Mouse (Mus musculus) stomach, embryonic 14.5 days (tissue): ENCODE measurements at regions not wholly inside any gene's neighbourhood (a gene's known extent, or its start where the extent isn't known, plus 50 kb on each side); places are given as distances from the start of the nearest gene placed in this dataset.

Experiments
- ATAC-seq: fragments of 200-750 bp; cut with Nextera tagmentation; 2 replicates; pipeline ENCODE4 v1.8.0; 2017; ENCODE audit warnings: low read depth, moderate TSS enrichment; ENCODE audit not compliant: insufficient number of reproducible peaks, insufficient read depth, low FRiP score
- H3K27ac ChIP-seq: fragments of 300-500 bp; sonication (generic); 2 replicates; pipeline ENCODE4 v1.5.1; 2014; ENCODE audit warnings: mild to moderate bottlenecking, low read length, moderate library complexity, mixed read lengths
- H3K27me3 ChIP-seq: fragments of 300-500 bp; sonication (generic); 2 replicates; pipeline ENCODE4 v1.6.1; 2014; ENCODE audit warnings: low read length, control low read depth, mixed read lengths; ENCODE audit not compliant: control insufficient read depth, insufficient read depth
- H3K36me3 ChIP-seq: fragments of 300-500 bp; sonication (generic); 2 replicates; pipeline ENCODE4 v1.6.1; 2014; ENCODE audit warnings: mild to moderate bottlenecking, control low read depth, low read length, moderate library complexity, mixed read lengths; ENCODE audit not compliant: control insufficient read depth, insufficient read depth
- H3K4me1 ChIP-seq: fragments of 300-500 bp; sonication (generic); 2 replicates; pipeline ENCODE4 v1.6.1; 2014; ENCODE audit warnings: low read length, control low read depth, mixed read lengths; ENCODE audit not compliant: control insufficient read depth, insufficient read depth
- H3K4me2 ChIP-seq: fragments of 300-500 bp; sonication (generic); replicated peaks from 2 replicates; pipeline ENCODE4 v1.6.1; 2014; ENCODE audit warnings: low read depth, low read length, control low read depth
- H3K4me3 ChIP-seq: fragments of 300-500 bp; sonication (generic); 2 replicates; pipeline ENCODE4 v1.5.1; 2014; ENCODE audit warnings: low read depth, low read length, control low read depth
- H3K9ac ChIP-seq: fragments of 300-500 bp; sonication (generic); replicated peaks from 2 replicates; pipeline ENCODE4 v1.6.1; 2014; ENCODE audit warnings: low read depth, mild to moderate bottlenecking, control low read depth, low read length, moderate library complexity, mixed read lengths
- H3K9me3 ChIP-seq: fragments of 300-500 bp; sonication (generic); 2 replicates; pipeline ENCODE4 v1.6.1; 2016; ENCODE audit warnings: low read depth, low read length, control low read depth; ENCODE audit not compliant: control insufficient read depth
- WGBS: fragments of 180-500 bp; shearing (Covaris S2); extraction: QIAGEN DNeasy Blood & Tissue Kit; methylation state at CpG from one replicate; pipeline ENCODE4 v1.1.7; 2014; 5-methylcytosine and 5-hydroxymethylcytosine counted together

DNA sequence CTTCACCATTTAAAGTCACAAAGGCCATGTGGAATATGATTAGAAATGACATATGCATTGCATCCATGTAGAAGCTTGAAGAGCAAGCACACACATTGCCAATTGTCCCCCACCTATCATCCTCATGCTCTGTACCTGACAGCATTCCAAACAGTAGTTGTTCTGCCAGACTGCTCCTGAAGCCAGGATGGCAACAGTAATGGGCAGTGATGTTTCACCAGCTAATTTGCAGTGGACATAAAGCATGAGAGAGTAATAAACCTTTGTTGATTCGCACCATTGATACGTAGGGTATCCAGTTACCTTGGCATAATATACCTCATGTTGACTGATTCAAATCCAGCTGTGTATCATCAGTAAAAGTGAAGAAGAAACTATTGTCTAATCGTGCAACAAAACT lies 606.5 kb upstream of the Celf2 start:
- Histone ChIP-seq H3K4me1 (no peaks in the 10 kb centered on the region), H3K9ac (no peak overlapping the region), H3K36me3 (no peaks in the 10 kb centered on the region), H3K9me3 (no peaks in the 10 kb centered on the region), H3K27me3 (no peaks in the 10 kb centered on the region), H3K4me2 (no peak overlapping the region), H3K27ac (no peak overlapping the region), H3K4me3 (no peak overlapping the region)
- no peak for ATAC-seq
- WGBS = 85% methylated on average over 3 of the region's 3 CpGs

DNA sequence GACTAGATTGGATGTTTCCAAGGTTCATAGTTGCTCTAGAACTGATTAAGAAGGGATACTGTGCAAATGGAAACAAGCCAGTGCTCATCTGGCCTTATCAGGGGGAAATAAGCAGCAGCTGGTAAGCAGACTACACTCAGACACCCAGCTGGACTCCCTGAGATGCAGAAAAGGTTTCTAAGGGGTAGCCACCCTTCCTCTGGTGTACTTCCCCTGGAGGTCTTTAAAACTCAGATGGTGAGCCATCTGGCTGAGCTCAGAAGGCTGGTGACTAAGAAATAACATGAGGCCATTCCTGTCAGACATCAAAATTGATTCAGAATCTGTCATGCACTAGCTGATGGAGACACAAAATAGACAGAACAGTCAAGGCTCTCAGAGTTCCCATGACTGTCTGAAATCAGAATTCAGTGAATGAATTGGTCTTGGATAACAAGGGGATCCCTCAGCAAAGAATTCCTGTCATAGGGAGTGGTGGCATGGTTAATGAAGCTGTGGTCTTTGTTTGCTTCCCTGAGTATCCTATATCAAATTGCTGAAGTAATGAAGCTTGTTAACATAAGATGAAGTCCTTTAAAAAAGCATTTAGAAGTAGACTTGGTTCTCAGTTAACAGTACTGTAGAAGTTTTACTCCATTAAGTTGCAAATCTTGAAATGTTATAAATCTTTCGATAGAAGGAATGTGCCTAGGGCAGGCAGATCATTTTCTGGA lies 603.2 kb upstream of the Celf2 start:
- WGBS = 68% methylated on average over 1 of the region's 1 CpGs
- H3K27ac ChIP-seq = no peak overlapping the region
- no peaks in the 10 kb centered on the region for H3K27me3 ChIP-seq
- no peak for ATAC-seq
- no peak overlapping the region for H3K4me3 ChIP-seq
- no peaks in the 10 kb centered on the region for H3K9me3 ChIP-seq
- H3K9ac ChIP-seq = no peak overlapping the region
- no peaks in the 10 kb centered on the region for H3K4me1 ChIP-seq
- H3K4me2 ChIP-seq = no peak overlapping the region
- no peaks in the 10 kb centered on the region for H3K36me3 ChIP-seq

DNA sequence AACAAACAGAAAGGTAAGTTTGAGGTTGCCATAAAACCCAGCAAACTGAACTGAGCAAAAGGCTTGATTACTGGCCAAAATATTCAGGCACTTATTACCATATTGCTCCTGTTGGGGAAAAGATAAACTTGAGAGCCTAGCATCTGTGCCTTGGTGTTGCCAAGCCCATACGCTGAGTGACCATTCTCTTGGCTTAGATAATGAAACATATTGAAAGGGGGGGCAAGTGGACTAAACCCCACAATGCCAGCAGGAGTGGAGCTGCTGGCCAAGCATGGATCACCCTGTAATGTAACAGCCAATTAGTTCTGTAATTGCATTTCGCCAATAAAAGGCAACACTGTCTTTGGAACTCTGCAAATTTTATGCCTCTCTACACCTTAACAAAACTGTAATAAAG lies 584.8 kb upstream of the Celf2 start:
- Histone ChIP-seq H3K4me2 (no peak overlapping the region), H3K9me3 (no peaks in the 10 kb centered on the region), H3K27me3 (no peaks in the 10 kb centered on the region), H3K9ac (no peak overlapping the region), H3K36me3 (no peaks in the 10 kb centered on the region), H3K4me1 (no peaks in the 10 kb centered on the region), H3K27ac (no peak overlapping the region), H3K4me3 (no peak overlapping the region)
- ATAC-seq = no peak
- WGBS = 92% methylated on average over 2 of the region's 2 CpGs

DNA sequence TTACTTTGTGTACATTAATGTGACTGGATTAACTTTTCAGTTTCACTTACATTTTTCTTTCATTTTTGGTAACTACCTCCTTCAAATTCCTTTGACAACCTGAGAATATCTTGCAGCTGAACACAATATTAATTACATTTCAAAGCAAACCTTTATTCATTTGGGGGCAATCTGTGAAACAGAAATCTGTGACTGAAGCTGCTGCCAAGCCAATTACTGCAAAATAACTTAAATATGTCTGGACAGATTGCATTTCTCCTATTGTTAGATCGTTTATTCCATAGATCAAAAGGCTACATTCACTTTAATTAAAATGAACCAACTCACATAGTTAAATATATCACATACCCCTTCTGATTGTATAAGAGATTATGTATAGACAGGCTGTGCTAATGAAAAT lies 558.5 kb upstream of the Celf2 start:
- Histone ChIP-seq H3K27ac (no peak overlapping the region), H3K27me3 (no peaks in the 10 kb centered on the region), H3K36me3 (no peaks in the 10 kb centered on the region), H3K4me3 (no peak overlapping the region), H3K4me2 (no peak overlapping the region), H3K4me1 (no peaks in the 10 kb centered on the region), H3K9ac (no peak overlapping the region), H3K9me3 (no peaks in the 10 kb centered on the region)
- ATAC-seq = no peak
- WGBS = 59% methylated on average over 1 of the region's 1 CpGs

DNA sequence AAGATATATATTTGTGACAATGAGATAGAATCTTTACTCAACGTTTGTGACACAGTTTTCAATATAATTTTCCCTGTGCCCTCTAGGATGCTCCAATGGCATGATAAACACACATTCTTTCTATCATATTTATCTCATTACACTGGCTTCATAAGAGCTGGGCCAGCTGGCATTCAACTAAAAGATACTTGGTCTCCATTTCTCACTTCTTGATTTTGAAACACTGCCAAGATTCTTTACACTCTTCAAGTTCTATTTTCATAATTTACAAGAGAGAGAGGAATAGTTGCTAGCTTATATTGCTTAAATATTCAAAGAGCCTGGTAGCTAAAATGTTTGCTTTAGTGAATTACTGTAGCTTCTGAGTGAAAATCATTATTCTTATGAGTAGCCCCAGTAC lies 552.3 kb upstream of the Celf2 start:
- H3K27ac ChIP-seq = no peak overlapping the region

DNA sequence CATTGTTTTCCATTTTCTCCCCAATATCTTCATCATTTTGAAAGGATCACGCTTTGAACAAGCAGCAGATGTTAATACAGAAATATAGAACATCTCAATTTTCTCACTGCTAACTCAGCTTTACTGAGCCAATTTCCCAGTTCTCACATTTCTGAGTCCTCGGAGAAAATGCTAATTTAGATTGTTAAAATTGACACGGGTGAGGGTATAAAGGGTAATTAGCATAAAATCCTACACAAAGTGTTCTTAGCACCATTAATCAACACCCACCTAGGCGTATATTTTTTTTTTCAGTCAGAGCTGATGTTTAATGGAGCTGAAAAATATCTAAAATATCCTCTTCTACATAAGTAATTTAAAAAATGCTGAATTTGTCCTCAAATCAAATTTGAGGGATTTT lies 519.8 kb upstream of the Celf2 start:
- H3K9me3 ChIP-seq = no peaks in the 10 kb centered on the region
- no peaks in the 10 kb centered on the region for H3K27me3 ChIP-seq
- no peak for ATAC-seq
- WGBS = 79% methylated on average over 4 of the region's 4 CpGs
- no peaks in the 10 kb centered on the region for H3K36me3 ChIP-seq
- H3K4me1 ChIP-seq = no peaks in the 10 kb centered on the region
- H3K4me3 ChIP-seq = no peak overlapping the region
- H3K4me2 ChIP-seq = no peak overlapping the region
- H3K9ac ChIP-seq = no peak overlapping the region
- no peak overlapping the region for H3K27ac ChIP-seq

More for the DNA sequence above, 552.3 kb upstream of the Celf2 start:
- H3K4me2 ChIP-seq = no peak overlapping the region
- no peak overlapping the region for H3K4me3 ChIP-seq
- no peaks in the 10 kb centered on the region for H3K27me3 ChIP-seq
- H3K9me3 ChIP-seq = no peaks in the 10 kb centered on the region
- ATAC-seq = no peak
- 44% methylated on average over 1 of the region's 1 CpGs for WGBS
- no peak overlapping the region for H3K9ac ChIP-seq
- no peaks in the 10 kb centered on the region for H3K36me3 ChIP-seq
- no peaks in the 10 kb centered on the region for H3K4me1 ChIP-seq

DNA sequence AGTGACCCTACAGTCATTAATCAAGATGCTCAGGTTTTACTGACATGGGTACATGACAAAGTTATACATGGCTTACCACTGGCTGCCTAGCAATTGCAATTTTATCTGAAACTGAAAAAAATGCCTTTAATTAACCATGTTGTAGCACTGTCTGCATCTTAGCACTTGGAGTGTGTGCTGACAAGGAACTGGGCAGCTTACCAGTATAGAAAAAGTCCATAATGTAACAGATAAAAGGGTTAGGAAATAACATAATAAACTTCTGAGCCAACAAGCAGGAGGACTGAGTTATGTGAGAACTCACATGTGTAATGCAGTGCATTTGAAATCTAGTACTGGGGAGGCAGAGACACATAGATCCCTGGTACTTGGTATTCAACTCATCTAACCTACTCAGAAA lies 518.2 kb upstream of the Celf2 start:
- Histone ChIP-seq H3K9me3 (no peaks in the 10 kb centered on the region), H3K27ac (no peak overlapping the region), H3K4me2 (no peak overlapping the region), H3K9ac (no peak overlapping the region), H3K36me3 (no peaks in the 10 kb centered on the region), H3K27me3 (no peaks in the 10 kb centered on the region), H3K4me3 (no peak overlapping the region), H3K4me1 (no peaks in the 10 kb centered on the region)
- ATAC-seq = no peak

DNA sequence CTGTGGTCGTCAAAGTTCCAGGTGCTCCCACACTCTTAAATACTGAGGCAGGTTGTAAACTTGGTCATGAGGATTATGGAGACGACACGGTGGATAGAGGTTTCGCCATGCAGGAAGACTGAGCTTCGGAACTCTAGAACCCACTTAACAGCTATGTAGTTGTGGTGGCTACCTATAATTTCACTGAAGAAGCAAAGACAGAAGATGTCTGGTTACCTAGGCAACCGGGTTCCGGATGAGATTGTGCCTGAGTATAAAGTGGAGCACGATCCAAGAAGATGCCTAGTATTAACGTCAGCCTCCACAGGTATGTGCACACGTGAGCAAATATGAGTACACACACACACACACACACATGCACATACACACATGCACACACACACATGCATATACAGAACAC lies 517.3 kb upstream of the Celf2 start:
- Histone ChIP-seq H3K9ac (no peak overlapping the region), H3K36me3 (no peaks in the 10 kb centered on the region), H3K9me3 (no peaks in the 10 kb centered on the region), H3K27ac (no peak overlapping the region), H3K4me2 (no peak overlapping the region), H3K4me3 (no peak overlapping the region), H3K4me1 (no peaks in the 10 kb centered on the region), H3K27me3 (no peaks in the 10 kb centered on the region)
- WGBS = 91% methylated on average over 10 of the region's 10 CpGs
- no peak for ATAC-seq

DNA sequence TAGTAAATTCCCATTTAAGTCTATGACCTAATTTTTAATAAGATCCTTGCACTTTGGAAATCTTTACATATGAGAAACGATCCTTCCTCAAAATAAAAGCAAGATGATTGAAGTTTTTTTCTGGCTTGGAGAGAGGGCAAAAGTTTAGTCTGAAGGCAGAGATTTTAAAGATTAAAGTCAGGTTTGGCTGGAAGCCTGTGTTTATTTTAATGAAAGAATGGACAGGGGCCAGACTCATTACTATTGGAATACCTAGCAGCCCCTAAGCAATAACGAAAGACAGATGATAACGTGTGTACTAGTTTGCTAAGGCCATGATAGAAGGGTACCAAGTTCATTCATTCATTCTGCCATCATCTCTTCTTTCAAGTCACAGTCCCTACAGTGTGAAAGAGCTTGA lies 513.3 kb upstream of the Celf2 start:
- H3K9me3 ChIP-seq = no peaks in the 10 kb centered on the region
- no peak overlapping the region for H3K4me2 ChIP-seq
- H3K4me3 ChIP-seq = no peak overlapping the region
- WGBS = 23% methylated on average over 3 of the region's 3 CpGs
- H3K9ac ChIP-seq = no peak overlapping the region
- no peaks in the 10 kb centered on the region for H3K36me3 ChIP-seq
- H3K4me1 ChIP-seq = no peaks in the 10 kb centered on the region
- ATAC-seq = no peak
- H3K27me3 ChIP-seq = no peaks in the 10 kb centered on the region
- no peak overlapping the region; the same call in 1 of the 2 replicates for H3K27ac ChIP-seq
